Mouse (Mus musculus): ENCODE data around the gene Camkk2. TPM values are rescaled to one million over a fixed set of nuclear protein-coding genes. Genes with fewer than 3 reads are reported as not detected.

Gene Camkk2
- polyA plus RNA-seq, 1 experiment from 2014 or later: 38.9 TPM

GRCm38 (mm10) chr5:122780791-122781432 is 1.7 kb upstream of the Camkk2 start:
- Histone ChIP-seq H3K9ac (no peak overlapping the region), H3K27ac (replicated peaks) (no peak overlapping the region), H3K4me3 (replicated peaks) (no peak overlapping the region), H3K9me3 (replicated peaks) (no peaks in the 10 kb centered on the region), H3K36me3 (0 out of 2 replicates have a peak, but pooled peaks cover 3% of the 10 kb centered on the region), H3K4me1 (peaks cover 37% of the 10 kb centered on the region), H3K27me3 (no peaks in the 10 kb centered on the region), H3K4me2 (replicated peaks) (no peak overlapping the region)
- ATAC-seq (ENCODE audit: insufficient number of reproducible peaks, low FRiP score, low TSS enrichment, low read depth): no peak
- WGBS: 87% methylated on average over 19 of the region's 19 CpGs

GRCm38 (mm10) chr5:122778231-122779226 is 680 bp downstream of the Camkk2 start:
- Histone ChIP-seq H3K4me3 (replicated peaks) (peak overlapping the region; percentile 65), H3K36me3 (0 out of 2 replicates have a peak, but pooled peaks cover 3% of the 10 kb centered on the region), H3K4me1 (peaks cover 26% of the 10 kb centered on the region), H3K9me3 (replicated peaks) (no peaks in the 10 kb centered on the region), H3K27me3 (no peaks in the 10 kb centered on the region), H3K4me2 (replicated peaks) (peak overlapping the region; percentile 88), H3K9ac (peak overlapping the region; percentile 63), H3K27ac (replicated peaks) (peak overlapping the region; percentile 86)
- ATAC-seq (ENCODE audit: insufficient number of reproducible peaks, low FRiP score, low TSS enrichment, low read depth): peak; percentile 49
- 3% methylated on average over 42 of the region's 55 CpGs for WGBS

GRCm38 (mm10) chr5:122777322-122777721 is 1.9 kb downstream of the Camkk2 start:
- H3K4me1 ChIP-seq: peaks cover 21% of the 10 kb centered on the region
- no peaks in the 10 kb centered on the region for H3K27me3 ChIP-seq
- no peak overlapping the region for H3K4me2 ChIP-seq (replicated peaks)
- no peaks in the 10 kb centered on the region for H3K9me3 ChIP-seq (replicated peaks)
- no peak overlapping the region for H3K4me3 ChIP-seq (replicated peaks)
- WGBS: 45% methylated on average over 2 of the region's 2 CpGs
- no peak for ATAC-seq (ENCODE audit: insufficient number of reproducible peaks, low FRiP score, low TSS enrichment, low read depth)
- H3K36me3 ChIP-seq: 0 out of 2 replicates have a peak, but pooled peaks cover 3% of the 10 kb centered on the region
- no peak overlapping the region for H3K9ac ChIP-seq
- H3K27ac ChIP-seq (replicated peaks): no peak overlapping the region

GRCm38 (mm10) chr5:122775646-122776286 is 3.4 kb downstream of the Camkk2 start:
- 63% methylated on average over 14 of the region's 14 CpGs for WGBS
- H3K4me1 ChIP-seq: peaks cover 30% of the 10 kb centered on the region
- no peaks in the 10 kb centered on the region for H3K9me3 ChIP-seq (replicated peaks)
- H3K4me2 ChIP-seq (replicated peaks): no peak overlapping the region
- H3K9ac ChIP-seq: no peak overlapping the region
- 0 out of 2 replicates have a peak, but pooled peaks cover 3% of the 10 kb centered on the region for H3K36me3 ChIP-seq
- H3K27ac ChIP-seq (replicated peaks): no peak overlapping the region
- ATAC-seq (ENCODE audit: insufficient number of reproducible peaks, low FRiP score, low TSS enrichment, low read depth): no peak
- no peak overlapping the region for H3K4me3 ChIP-seq (replicated peaks)
- H3K27me3 ChIP-seq: no peaks in the 10 kb centered on the region

DNA sequence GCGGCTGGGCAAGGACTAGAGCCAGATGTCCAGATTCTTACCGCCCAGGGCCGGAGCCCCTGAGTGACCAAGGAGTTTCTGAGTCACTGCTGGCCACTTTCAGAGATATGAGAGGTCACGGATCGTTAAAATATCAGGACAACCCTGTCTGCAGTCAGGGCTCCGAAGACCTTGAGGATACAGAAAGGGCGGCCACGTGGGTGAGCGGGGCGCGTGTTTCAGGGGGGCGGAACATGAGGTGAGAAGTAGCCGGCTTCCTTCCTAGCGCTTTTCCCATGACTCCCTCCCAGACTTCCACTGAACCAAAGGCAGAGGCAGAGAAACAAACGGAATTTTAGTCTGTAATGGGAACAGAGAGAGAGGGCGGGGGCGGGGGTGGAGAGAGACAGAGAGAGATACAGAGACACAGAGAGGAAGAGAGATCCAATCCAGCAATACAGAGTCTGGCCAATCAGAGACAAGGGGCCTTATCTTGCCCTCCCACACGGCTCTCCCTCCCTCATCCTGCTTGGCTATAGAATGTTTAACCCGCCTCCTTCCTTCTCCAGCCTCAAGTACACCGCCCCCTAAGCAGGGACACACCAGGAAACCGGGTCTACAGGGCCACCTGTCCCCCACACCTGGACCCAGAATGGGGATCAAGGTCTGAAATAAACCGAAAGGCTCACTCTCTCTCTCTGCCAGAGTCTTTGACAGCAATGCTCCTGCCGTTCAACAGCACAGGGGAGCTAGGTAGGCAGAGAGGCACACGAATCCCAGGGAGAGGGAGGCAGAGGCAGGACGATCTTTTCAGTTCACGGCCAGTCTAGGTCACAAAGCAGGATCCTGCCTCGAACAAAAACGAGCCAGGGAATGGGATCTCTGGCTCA is 4.2 kb downstream of the Camkk2 start:
- H3K4me3 ChIP-seq (replicated peaks): no peak overlapping the region
- H3K4me1 ChIP-seq: peaks cover 33% of the 10 kb centered on the region
- H3K27ac ChIP-seq (replicated peaks): no peak overlapping the region
- H3K9ac ChIP-seq: no peak overlapping the region
- H3K36me3 ChIP-seq: 0 out of 2 replicates have a peak, but pooled peaks cover 3% of the 10 kb centered on the region
- no peak overlapping the region for H3K4me2 ChIP-seq (replicated peaks)
- no peak for ATAC-seq (ENCODE audit: insufficient number of reproducible peaks, low FRiP score, low TSS enrichment, low read depth)
- WGBS: 75% methylated on average over 28 of the region's 28 CpGs
- H3K9me3 ChIP-seq (replicated peaks): no peaks in the 10 kb centered on the region
- no peaks in the 10 kb centered on the region for H3K27me3 ChIP-seq

- Histone ChIP-seq H3K27me3 (no peaks in the 10 kb centered on the region), H3K9me3 (replicated peaks) (no peaks in the 10 kb centered on the region), H3K4me3 (replicated peaks) (no peak overlapping the region), H3K27ac (replicated peaks) (no peak overlapping the region), H3K4me1 (peaks cover 34% of the 10 kb centered on the region), H3K9ac (no peak overlapping the region), H3K4me2 (replicated peaks) (no peak overlapping the region), H3K36me3 (0 out of 2 replicates have a peak, but pooled peaks cover 3% of the 10 kb centered on the region)
- ATAC-seq (ENCODE audit: insufficient number of reproducible peaks, low FRiP score, low TSS enrichment, low read depth): no peak
- WGBS: 73% methylated on average over 11 of the region's 11 CpGs
These were observed 5.5 kb downstream of the Camkk2 start for GRCm38 (mm10) chr5:122773756-122774155.

- H3K4me3 ChIP-seq (replicated peaks): no peak overlapping the region
- H3K36me3 ChIP-seq: 0 out of 2 replicates have a peak, but pooled peaks cover 1% of the 10 kb centered on the region
- WGBS: 80% methylated on average over 9 of the region's 9 CpGs
- peak overlapping the region; percentile 85; the same call in 1 of the 2 replicates for H3K27ac ChIP-seq (replicated peaks)
- ATAC-seq (ENCODE audit: insufficient number of reproducible peaks, low FRiP score, low TSS enrichment, low read depth): 0 out of 2 replicates have a peak, but pooled peaks have one; percentile 1
- H3K27me3 ChIP-seq: no peaks in the 10 kb centered on the region
- no peak overlapping the region for H3K9ac ChIP-seq
- H3K4me2 ChIP-seq (replicated peaks): no peak overlapping the region
- peaks cover 26% of the 10 kb centered on the region for H3K4me1 ChIP-seq
- H3K9me3 ChIP-seq (replicated peaks): no peaks in the 10 kb centered on the region
These were observed 7.8 kb downstream of the Camkk2 start for GRCm38 (mm10) chr5:122771428-122771827.

DNA sequence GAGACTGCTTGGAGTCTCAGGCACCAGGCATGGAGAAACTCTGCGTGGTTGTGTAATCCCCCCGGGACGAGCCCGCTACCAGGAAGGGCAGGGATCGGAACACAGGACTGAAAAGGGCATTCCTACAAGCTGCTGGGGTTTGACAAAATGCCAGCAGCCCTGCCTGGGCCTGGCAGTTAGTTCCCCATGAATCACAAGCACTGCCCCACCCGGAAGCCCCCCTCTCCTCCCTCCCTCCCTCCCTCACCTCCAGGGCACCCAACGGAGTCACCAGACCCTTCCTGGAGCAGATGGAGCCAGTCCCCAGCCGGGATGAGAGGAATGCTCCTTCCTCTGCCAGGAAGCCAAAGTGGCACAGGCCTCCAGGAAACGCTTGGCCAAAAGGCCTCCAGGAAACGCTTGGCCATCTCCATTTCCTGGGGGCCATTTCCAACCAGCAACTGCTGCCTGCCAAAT is 8.4 kb downstream of the Camkk2 start:
- ATAC-seq (ENCODE audit: insufficient number of reproducible peaks, low FRiP score, low TSS enrichment, low read depth): 0 out of 2 replicates have a peak, but pooled peaks have one; percentile 36
- Histone ChIP-seq H3K4me1 (peaks cover 26% of the 10 kb centered on the region), H3K4me3 (replicated peaks) (no peak overlapping the region), H3K9me3 (replicated peaks) (no peaks in the 10 kb centered on the region), H3K36me3 (no peaks in the 10 kb centered on the region), H3K27me3 (no peaks in the 10 kb centered on the region), H3K27ac (replicated peaks) (peak overlapping the region; percentile 85), H3K4me2 (replicated peaks) (peak overlapping the region; percentile 13; the same call in 1 of the 2 replicates), H3K9ac (no peak overlapping the region)
- 28% methylated on average over 10 of the region's 10 CpGs for whole genome bisulfite sequencing

DNA sequence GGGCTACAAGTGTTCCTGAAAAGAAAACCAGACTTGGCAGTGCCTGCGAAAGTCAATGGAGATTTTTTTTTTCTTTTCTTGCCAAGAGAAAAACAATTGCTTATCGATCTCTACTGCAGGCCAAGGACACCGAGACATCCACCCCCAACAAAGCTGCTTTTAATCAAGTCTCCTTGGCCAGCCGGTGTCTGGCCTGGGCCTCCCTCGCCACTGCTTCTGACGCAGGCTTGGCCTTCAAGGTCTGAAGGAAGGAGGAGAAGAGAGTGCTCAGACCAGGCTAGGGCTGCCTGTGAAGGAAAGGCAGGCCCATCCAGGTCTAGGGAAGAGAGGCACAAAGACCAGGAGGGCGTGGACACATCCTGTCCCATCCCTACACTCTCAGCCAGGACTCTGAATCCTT is 8.9 kb downstream of the Camkk2 start:
- 0 out of 2 replicates have a peak overlapping the region, but pooled peaks have one; percentile 13 for H3K4me2 ChIP-seq (replicated peaks)
- 43% methylated on average over 7 of the region's 7 CpGs for WGBS
- no peak overlapping the region for H3K4me3 ChIP-seq (replicated peaks)
- H3K27ac ChIP-seq (replicated peaks): peak overlapping the region; percentile 85
- H3K4me1 ChIP-seq: peaks cover 26% of the 10 kb centered on the region
- no peaks in the 10 kb centered on the region for H3K9me3 ChIP-seq (replicated peaks)
- ATAC-seq (ENCODE audit: insufficient number of reproducible peaks, low FRiP score, low TSS enrichment, low read depth): no peak
- H3K9ac ChIP-seq: no peak overlapping the region
- no peaks in the 10 kb centered on the region for H3K27me3 ChIP-seq
- no peaks in the 10 kb centered on the region for H3K36me3 ChIP-seq

DNA sequence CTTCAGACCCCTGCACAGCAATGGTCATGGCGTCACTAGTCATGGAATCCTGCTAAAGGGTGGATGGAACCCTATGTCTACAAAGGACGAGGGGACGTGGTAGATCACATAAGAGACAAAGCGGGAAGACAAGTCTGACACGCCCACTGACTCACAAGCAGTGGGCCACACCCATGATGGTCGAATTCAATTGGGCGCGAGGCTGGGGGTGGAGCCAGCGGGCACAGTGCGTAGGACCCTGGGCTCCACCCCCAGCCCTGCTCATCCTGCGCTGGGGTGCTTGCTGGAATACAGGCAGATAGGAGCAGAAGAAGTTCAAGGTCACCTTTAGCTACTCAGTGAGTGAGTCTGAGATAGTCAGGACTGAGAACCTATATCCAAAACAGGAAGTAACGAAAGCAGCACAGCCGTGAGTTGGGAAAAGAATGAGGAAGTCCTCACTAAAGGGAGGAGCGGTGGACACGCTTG is 10.1 kb downstream of the Camkk2 start:
- H3K4me3 ChIP-seq (replicated peaks): no peak overlapping the region
- no peak for ATAC-seq (ENCODE audit: insufficient number of reproducible peaks, low FRiP score, low TSS enrichment, low read depth)
- no peaks in the 10 kb centered on the region for H3K36me3 ChIP-seq
- H3K9me3 ChIP-seq (replicated peaks): no peaks in the 10 kb centered on the region
- peaks cover 22% of the 10 kb centered on the region for H3K4me1 ChIP-seq
- no peak overlapping the region for H3K4me2 ChIP-seq (replicated peaks)
- H3K27me3 ChIP-seq: no peaks in the 10 kb centered on the region
- H3K9ac ChIP-seq: no peak overlapping the region
- WGBS: 86% methylated on average over 15 of the region's 15 CpGs
- no peak overlapping the region for H3K27ac ChIP-seq (replicated peaks)

Measured in embryonic facial prominence, embryonic 15.5 days (tissue).